Mouse (Mus musculus): ENCODE measurements at regions not wholly inside any gene's neighbourhood (a gene's known extent, or its start where the extent isn't known, plus 50 kb on each side); places are given as distances from the start of the nearest gene placed in this dataset.

GRCm38 (mm10) chrX:166762098-166762497 is 176.6 kb upstream of the Egfl6 start:
- TF ChIP-seq CTCF (conservative IDR thresholded peaks at IDR 0.05 in 1 of 2, IDR thresholded peaks at IDR 0.05 in 1 of 2; ENCODE audit: low read depth in 2 of 2, low read length in 2 of 2) (no peak), HCFC1 (IDR thresholded peaks at IDR 0.05; ENCODE audit: low read depth, low read length) (no peak), POLR2A (IDR thresholded peaks at IDR 0.05; ENCODE audit: low read depth, low read length) (no peak), MXI1 (IDR thresholded peaks at IDR 0.05; ENCODE audit: low read depth, low read length) (no peak), ELF1 (IDR thresholded peaks at IDR 0.05; ENCODE audit: low read depth, low read length) (no peak), SMC3 (IDR thresholded peaks at IDR 0.05; ENCODE audit: low read depth, low read length) (no peak), SIN3A (IDR thresholded peaks at IDR 0.05; ENCODE audit: low read length) (no peak), MAFK (IDR thresholded peaks at IDR 0.05; ENCODE audit: insufficient replicate concordance, low read length) (no peak), EP300 (IDR thresholded peaks at IDR 0.05; ENCODE audit: low read length) (no peak), RCOR1 (conservative IDR thresholded peaks at IDR 0.05; ENCODE audit: low read depth, low read length) (no peak), TCF12 (IDR thresholded peaks at IDR 0.05; ENCODE audit: low read depth, low read length) (no peak), POLR2AphosphoS2 (IDR thresholded peaks at IDR 0.05; ENCODE audit: low read depth, low read length) (no peak)

All from CH12.LX (cell line).